Mouse (Mus musculus): ENCODE results near the gene Rpl28.

- TF ChIP-seq CTCF (conservative IDR thresholded peaks at IDR 0.05 in 1 of 2, IDR thresholded peaks at IDR 0.05 in 1 of 2; ENCODE audit: low read depth in 2 of 2, low read length in 2 of 2) (no peak), ZC3H11A (IDR thresholded peaks at IDR 0.05; ENCODE audit: low read depth, low read length) (no peak), USF1 (IDR thresholded peaks at IDR 0.05; ENCODE audit: low read depth, low read length) (no peak), POLR2A (IDR thresholded peaks at IDR 0.05; ENCODE audit: low read depth, low read length) (no peak; the same call in 1 of the 2 replicates), EP300 (IDR thresholded peaks at IDR 0.05; ENCODE audit: low read length) (no peak), NELFE (IDR thresholded peaks at IDR 0.05; ENCODE audit: low read depth, low read length) (no peak), TCF12 (IDR thresholded peaks at IDR 0.05; ENCODE audit: low read depth, low read length) (no peak), ZNF384 (IDR thresholded peaks at IDR 0.05; ENCODE audit: low read depth, low read length) (no peak)
These were observed 1.0 kb downstream of the Rpl28 start for GRCm38 (mm10) chr7:4793674-4794073.

Data from CH12.LX (cell line).